Mouse (Mus musculus) cortical plate, adult 2 months (tissue): Measurements from ENCODE around the gene Wdr61. TPM values are rescaled to one million over a fixed set of nuclear protein-coding genes. Genes with fewer than 3 reads are reported as not detected.

ENCODE experiments used
- H3K27ac ChIP-seq: fragments of 200-500 bp; 2 replicates; pipeline ENCODE4 v1.5.1; 2012; ENCODE audit warnings: low read length, control low read depth, inconsistent platforms; ENCODE audit not compliant: insufficient read depth
- H3K4me1 ChIP-seq: fragments of 200-500 bp; 2 replicates; pipeline ENCODE4 v1.6.1; 2011; ENCODE audit warnings: low read length; ENCODE audit not compliant: control insufficient read depth, insufficient read depth
- H3K4me3 ChIP-seq: fragments of 200-500 bp; 2 replicates; pipeline ENCODE4 v1.5.1; 2011; ENCODE audit warnings: mild to moderate bottlenecking, low read length, control low read depth; ENCODE audit not compliant: insufficient read depth
- CTCF ChIP-seq: fragments of 200-500 bp; IDR thresholded peaks from 2 replicates; pipeline ENCODE4 v1.5.1; 2011; ENCODE audit warnings: mild to moderate bottlenecking, control low read depth, low read length; ENCODE audit not compliant: insufficient read depth; ENCODE audit errors: extremely low read depth
- POLR2A ChIP-seq: fragments of 200-500 bp; IDR thresholded peaks from 2 replicates; pipeline ENCODE4 v1.6.1; 2011; ENCODE audit warnings: mild to moderate bottlenecking, low read length, control low read depth; ENCODE audit not compliant: insufficient read depth; ENCODE audit errors: extremely low read depth
- polyA plus RNA-seq: library from polyadenylated mRNA; depleted of rRNA; stranded (reverse); fragments of >200 nt; gene quantifications from 2 replicates; pipeline ENCODE4 v1.2.3, GENCODE M21; 2012

The Wdr61 gene
- polyA plus RNA-seq, 1 experiment, result 62.6 TPM

DNA sequence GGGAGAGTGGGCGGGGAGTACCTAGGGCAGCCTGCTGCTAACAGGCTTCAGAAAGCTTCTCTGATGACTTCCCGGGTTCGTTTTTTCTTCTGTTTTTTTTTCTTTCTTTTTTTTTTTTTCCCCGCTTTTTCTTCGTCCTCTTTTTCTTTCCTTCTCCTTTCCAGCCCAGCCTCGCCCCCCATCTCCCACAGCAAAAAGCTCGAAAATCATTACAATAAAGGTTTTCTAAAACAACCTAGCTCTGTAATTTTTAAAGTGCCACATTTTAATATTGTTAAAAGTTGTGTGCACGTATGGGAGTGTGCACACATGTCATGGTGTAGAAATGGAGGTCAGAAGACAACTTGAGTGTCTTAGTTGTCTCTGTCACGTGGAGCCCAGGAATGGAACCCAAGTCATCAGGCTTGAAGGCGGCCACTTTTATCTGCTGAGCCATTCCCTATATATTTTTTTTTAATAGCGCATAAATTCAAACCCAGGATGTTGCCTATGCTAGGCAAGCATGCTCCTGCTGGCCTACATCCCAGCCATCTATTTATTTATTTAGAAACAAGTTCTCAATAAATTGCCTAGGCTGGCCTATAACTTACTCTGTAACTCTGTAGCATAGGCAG lies 427 bp upstream of the Wdr61 start:
- H3K4me1 ChIP-seq, result no peaks in the 10 kb centered on the region
- TF ChIP-seq CTCF (no peak), POLR2A (no peak)
- peak overlapping the region; percentile 51 for H3K4me3 ChIP-seq
- H3K27ac ChIP-seq, result no peak overlapping the region

DNA sequence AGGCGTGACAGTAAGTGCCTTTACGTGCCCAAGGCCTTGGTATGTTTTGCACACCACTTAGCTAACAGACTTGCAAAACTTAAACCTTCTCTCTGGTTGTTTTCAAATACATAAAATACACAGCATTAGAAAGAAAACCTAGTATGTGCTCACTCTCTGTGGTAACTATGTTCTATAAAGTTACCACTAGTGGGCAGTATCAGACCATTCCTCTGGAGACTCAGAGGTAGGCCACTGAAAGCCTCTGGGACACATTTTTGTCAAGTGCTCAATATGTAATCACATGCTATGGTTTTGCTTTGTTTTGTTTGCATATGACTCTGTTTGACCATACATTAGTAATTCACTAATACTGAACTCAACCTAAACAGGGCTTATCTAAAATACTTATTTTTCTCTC lies 2.2 kb downstream of the Wdr61 start:
- no peaks in the 10 kb centered on the region for H3K4me1 ChIP-seq
- no peak overlapping the region for H3K27ac ChIP-seq
- H3K4me3 ChIP-seq, result no peak overlapping the region
- TF ChIP-seq CTCF (0 out of 2 replicates have a peak, but pooled peaks have one; percentile 6), POLR2A (no peak)

DNA sequence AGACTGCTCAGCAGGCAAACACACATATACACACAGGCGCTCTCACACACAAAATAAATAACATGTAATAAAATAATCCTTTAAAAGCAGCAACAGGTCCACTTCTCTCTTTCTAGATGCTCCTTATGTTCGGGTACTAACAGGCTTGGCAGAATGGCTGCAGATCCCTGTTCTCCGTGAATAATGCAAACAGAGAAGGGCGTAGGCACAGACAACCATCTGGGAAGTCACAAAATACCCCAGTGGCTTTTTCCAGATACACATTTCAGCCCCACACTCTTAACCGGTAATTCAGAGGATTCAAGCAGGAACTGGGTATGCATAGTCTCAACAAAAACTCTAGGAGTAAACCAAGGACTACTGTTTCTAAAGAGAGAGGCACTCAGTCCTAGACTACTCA lies 8.0 kb downstream of the Wdr61 start:
- Histone ChIP-seq H3K27ac (no peak overlapping the region), H3K4me3 (no peak overlapping the region), H3K4me1 (peaks cover 1% of the 10 kb centered on the region; the same call in 1 of the 2 replicates)
- TF ChIP-seq POLR2A (no peak), CTCF (no peak)

DNA sequence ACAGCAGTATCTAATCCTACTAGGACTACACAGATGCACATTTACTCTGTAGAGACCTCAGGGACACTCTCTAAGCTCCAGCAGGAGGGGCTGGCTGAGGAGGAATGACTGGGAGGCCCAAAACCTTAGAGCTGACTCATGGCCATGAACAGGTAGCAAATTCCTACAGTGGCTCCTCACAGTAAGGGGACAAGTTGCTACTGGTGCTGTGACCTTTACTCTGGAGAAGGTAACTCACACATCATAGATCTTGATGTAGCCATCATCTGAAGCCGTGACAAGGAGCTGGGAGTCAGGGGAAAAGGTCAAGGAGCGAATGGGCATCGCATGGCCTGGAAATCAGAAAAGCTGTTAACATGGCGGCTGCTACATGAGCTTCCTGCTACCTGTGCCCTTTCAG lies 11.7 kb downstream of the Wdr61 start:
- TF ChIP-seq POLR2A, result no peak
- no peak for TF ChIP-seq CTCF
- H3K4me1 ChIP-seq, result peaks cover 1% of the 10 kb centered on the region; the same call in 1 of the 2 replicates
- no peak overlapping the region for H3K4me3 ChIP-seq

DNA sequence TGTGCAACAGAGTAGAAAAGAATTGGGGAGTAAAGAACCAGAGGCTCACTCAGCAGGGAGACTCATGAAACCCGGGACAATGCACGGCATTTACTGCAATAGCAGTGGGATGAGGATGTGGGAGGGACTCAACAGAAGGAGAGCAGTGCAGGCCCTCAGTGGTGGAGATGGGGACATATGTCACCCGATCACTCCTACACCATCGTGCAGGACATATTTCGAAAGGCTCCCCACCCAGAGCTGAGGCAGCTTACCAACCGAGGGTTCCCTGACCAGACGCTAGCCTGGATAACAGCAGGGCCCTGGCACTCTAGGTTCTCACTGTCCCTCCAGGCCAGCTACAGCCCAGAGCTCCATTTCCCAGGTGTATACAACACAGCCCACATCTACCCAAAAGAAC lies 12.2 kb downstream of the Wdr61 start:
- Histone ChIP-seq H3K27ac (no peak overlapping the region), H3K4me3 (no peak overlapping the region), H3K4me1 (peaks cover 1% of the 10 kb centered on the region; the same call in 1 of the 2 replicates)
- TF ChIP-seq POLR2A, result no peak
- no peak for TF ChIP-seq CTCF

More for the DNA sequence above, 11.7 kb downstream of the Wdr61 start:
- H3K27ac ChIP-seq, result no peak overlapping the region

DNA sequence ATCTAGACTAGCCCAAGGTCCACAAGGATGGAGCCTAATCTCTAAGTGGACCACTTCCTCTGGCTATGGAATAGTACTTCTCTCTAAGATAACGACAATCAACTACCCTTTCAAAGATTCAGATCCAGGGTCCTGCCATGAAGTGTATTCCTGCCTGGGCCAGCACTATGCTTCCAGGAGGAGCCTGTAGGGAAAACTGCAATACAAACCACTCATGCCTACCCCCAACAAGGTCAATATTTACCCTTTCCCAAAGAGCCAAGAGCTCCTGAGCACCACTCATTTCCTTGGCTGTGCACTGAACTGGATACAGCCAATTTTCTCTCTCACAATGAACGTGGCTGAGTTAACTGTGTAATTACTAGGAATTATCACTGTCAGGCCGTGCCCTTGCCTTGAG lies 16.8 kb downstream of the Wdr61 start:
- H3K27ac ChIP-seq, result no peak overlapping the region
- H3K4me1 ChIP-seq, result peaks cover 1% of the 10 kb centered on the region; the same call in 1 of the 2 replicates
- H3K4me3 ChIP-seq, result no peak overlapping the region
- TF ChIP-seq POLR2A (no peak), CTCF (no peak)

DNA sequence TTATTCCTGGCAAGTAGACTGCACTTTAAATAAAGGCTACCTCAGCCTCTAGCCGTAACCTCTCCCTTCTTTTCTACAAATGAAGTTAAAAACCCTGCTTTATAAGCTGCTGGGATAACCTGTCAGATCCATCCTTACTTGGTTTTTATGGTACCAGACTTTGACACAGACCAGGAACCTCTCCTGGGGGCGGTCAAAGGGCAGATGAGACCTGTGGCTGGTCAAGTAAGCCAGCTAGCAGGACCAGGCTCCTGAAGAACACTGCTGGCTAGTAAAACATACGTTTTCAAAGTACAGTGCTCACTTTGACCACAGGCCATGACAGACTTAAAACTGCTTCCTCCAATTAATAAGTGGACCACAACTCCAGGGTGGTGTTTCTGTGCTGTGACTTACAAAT lies 18.5 kb downstream of the Wdr61 start:
- Histone ChIP-seq H3K4me1 (no peaks in the 10 kb centered on the region), H3K27ac (no peak overlapping the region), H3K4me3 (no peak overlapping the region)
- TF ChIP-seq POLR2A (no peak), CTCF (no peak)

DNA sequence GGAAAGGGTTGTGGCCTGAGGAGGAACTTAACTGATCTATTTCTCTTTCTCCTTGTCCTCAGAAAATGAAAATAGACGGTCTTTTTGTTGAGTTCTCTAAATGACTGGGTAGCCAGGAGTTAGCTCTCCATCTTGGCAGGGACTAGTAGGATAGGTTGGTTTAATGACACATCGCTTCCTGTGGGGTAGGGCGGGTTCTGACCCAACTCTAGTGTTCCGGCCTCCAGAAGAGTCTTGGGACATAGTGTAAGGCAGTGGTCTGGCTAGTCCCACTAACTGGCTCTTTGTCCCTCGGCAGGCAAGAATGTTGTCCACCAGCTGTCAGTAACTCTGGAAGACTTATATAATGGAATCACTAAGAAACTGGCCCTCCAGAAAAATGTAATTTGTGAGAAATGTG lies 26.2 kb downstream of the Wdr61 start:
- Histone ChIP-seq H3K4me3 (no peak overlapping the region), H3K27ac (no peak overlapping the region), H3K4me1 (peaks cover 10% of the 10 kb centered on the region)
- TF ChIP-seq CTCF (no peak), POLR2A (no peak)

DNA sequence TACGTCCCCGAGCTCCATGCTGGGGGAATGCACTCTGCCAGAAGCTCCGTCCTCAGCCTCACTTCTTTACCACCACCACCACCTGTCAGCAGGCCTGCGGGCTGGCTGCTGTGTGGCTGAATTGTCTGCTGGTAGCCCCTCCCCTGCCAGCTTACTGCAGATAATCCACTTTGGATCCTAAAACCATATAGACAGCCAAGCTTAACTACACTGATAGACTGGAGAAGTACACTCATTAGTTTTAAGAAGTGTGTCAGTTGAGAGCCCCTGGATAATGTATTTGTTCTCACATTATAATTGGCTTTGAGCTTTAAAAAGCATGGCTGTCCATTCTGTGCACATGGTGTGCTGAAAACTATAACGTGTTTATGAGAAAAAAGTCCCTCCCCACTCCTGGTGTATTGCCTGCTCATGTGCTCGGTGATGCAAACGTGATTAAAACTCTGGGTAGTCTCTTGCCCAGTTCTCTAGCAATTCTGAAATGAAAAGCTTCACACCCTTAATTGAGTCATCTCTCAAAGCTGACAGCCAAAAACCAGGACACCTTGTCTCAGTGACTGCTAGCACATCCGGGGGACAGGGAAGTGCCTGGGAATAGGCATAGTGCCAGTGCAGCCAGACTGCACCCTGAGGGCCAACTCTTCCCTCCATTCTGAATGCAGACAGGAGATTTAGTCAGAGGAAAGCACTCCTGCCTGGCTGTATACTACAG lies 26.9 kb downstream of the Wdr61 start:
- TF ChIP-seq POLR2A, result no peak
- TF ChIP-seq CTCF, result no peak
- H3K4me3 ChIP-seq, result no peak overlapping the region
- H3K4me1 ChIP-seq, result peaks cover 10% of the 10 kb centered on the region
- H3K27ac ChIP-seq, result no peak overlapping the region

DNA sequence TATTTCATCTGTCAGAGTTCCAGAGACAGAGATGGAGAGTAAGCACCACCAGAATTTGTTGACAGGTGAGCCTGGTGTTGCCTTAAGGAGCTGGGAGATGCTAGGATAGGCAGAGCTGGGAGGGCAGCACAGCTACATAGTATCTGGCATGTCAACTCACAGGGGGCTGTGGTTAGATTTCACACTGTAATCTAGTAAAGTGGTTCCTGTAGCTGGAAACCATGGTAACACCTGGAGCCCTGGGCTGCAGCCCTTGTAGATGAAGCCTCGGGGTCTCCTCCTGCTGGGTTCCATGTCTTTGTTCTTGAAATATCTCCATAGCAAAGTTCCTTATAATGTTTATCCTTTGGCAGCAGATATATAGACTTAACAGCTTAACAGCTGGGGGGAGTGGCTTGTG lies 28.8 kb downstream of the Wdr61 start:
- Histone ChIP-seq H3K4me1 (peaks cover 15% of the 10 kb centered on the region), H3K27ac (no peak overlapping the region), H3K4me3 (no peak overlapping the region)
- TF ChIP-seq POLR2A (no peak), CTCF (no peak)

DNA sequence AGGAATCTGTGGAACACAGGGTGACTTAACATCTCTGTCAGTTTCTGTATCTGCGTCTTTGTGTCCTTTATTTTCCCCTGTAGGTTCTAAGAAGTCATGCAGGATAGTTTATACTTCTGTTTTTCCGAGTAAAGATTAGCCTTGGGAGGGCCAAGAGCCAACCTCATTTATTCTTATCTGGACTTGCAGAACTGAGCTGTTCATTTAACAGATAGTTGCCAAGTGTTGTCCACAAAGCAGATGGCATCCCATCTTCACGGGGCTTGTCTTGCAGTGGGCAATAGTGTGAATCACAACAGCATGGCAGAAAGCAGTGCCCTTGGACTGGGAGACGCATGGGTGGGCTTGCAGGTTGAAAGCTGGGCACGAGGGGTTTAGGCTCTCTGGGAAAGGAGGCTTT lies 30.0 kb downstream of the Wdr61 start:
- Histone ChIP-seq H3K4me1 (peaks cover 16% of the 10 kb centered on the region), H3K27ac (no peak overlapping the region), H3K4me3 (no peak overlapping the region)
- TF ChIP-seq CTCF, result no peak
- no peak for TF ChIP-seq POLR2A
